Mouse (Mus musculus): Measurements from ENCODE around the gene Dmc1. TPM values are rescaled to one million over a fixed set of nuclear protein-coding genes. Genes with fewer than 3 reads are reported as not detected.

Gene Dmc1
- polyA plus RNA-seq, 1 experiment from 2014 or later: 3.8 TPM

- H3K4me1 ChIP-seq (ENCODE audit: control insufficient read depth, insufficient read depth, low read length): no peaks in the 10 kb centered on the region
- H3K4me2 ChIP-seq (replicated peaks; ENCODE audit: low read depth, low read length): no peak overlapping the region
- H3K27ac ChIP-seq (ENCODE audit: low read length): no peak overlapping the region
- H3K27me3 ChIP-seq (ENCODE audit: control insufficient read depth, insufficient read depth, low read length): no peaks in the 10 kb centered on the region
- no peaks in the 10 kb centered on the region for H3K9me3 ChIP-seq (ENCODE audit: control insufficient read depth, low read depth, low read length)
- no peak overlapping the region for H3K9ac ChIP-seq (replicated peaks; ENCODE audit: low read depth, low read length)
- WGBS: 86% methylated on average over 7 of the region's 7 CpGs
- no peak for ATAC-seq (ENCODE audit: insufficient number of reproducible peaks, insufficient read depth, low FRiP score, low read depth)
- no peaks in the 10 kb centered on the region for H3K36me3 ChIP-seq (ENCODE audit: control insufficient read depth, insufficient read depth, low read length)
- H3K4me3 ChIP-seq (ENCODE audit: low read depth, low read length): no peak overlapping the region
These were observed 13.5 kb upstream of the Dmc1 start for GRCm38 (mm10) chr15:79618456-79618855.

- Histone ChIP-seq H3K36me3 (ENCODE audit: control insufficient read depth, insufficient read depth, low read length) (no peaks in the 10 kb centered on the region), H3K27me3 (ENCODE audit: control insufficient read depth, insufficient read depth, low read length) (no peaks in the 10 kb centered on the region), H3K9ac (replicated peaks; ENCODE audit: low read depth, low read length) (no peak overlapping the region), H3K4me2 (replicated peaks; ENCODE audit: low read depth, low read length) (no peak overlapping the region), H3K4me3 (ENCODE audit: low read depth, low read length) (no peak overlapping the region), H3K9me3 (ENCODE audit: control insufficient read depth, low read depth, low read length) (no peaks in the 10 kb centered on the region), H3K27ac (ENCODE audit: low read length) (no peak overlapping the region), H3K4me1 (ENCODE audit: control insufficient read depth, insufficient read depth, low read length) (no peaks in the 10 kb centered on the region)
- no peak for ATAC-seq (ENCODE audit: insufficient number of reproducible peaks, insufficient read depth, low FRiP score, low read depth)
- 83% methylated on average over 11 of the region's 11 CpGs for whole genome bisulfite sequencing
These were observed 12.2 kb upstream of the Dmc1 start for GRCm38 (mm10) chr15:79617135-79617534.

DNA sequence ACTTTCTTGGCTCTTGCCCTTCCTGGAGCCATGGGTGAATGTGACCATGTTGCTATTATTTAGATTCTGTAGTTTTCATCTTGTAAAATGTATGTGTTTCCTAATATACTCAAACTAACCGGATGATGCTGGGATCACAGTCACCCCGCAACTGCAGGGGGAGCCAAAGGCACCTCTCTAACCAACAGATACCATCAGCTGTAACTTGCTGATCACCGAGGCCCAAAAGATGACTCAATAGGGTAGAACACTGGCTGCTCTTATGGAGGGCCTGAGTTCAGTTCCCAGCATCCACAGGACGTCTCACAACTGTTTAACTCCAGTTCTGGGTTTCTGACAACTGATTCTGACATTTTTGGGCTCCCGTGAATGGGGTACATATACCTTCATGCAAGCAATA lies 11.8 kb upstream of the Dmc1 start:
- no peak for ATAC-seq (ENCODE audit: insufficient number of reproducible peaks, insufficient read depth, low FRiP score, low read depth)
- H3K27ac ChIP-seq (ENCODE audit: low read length): no peak overlapping the region
- no peak overlapping the region for H3K4me3 ChIP-seq (ENCODE audit: low read depth, low read length)
- WGBS: 83% methylated on average over 5 of the region's 5 CpGs
- no peaks in the 10 kb centered on the region for H3K36me3 ChIP-seq (ENCODE audit: control insufficient read depth, insufficient read depth, low read length)
- no peaks in the 10 kb centered on the region for H3K9me3 ChIP-seq (ENCODE audit: control insufficient read depth, low read depth, low read length)
- H3K4me2 ChIP-seq (replicated peaks; ENCODE audit: low read depth, low read length): no peak overlapping the region
- no peaks in the 10 kb centered on the region for H3K27me3 ChIP-seq (ENCODE audit: control insufficient read depth, insufficient read depth, low read length)
- H3K9ac ChIP-seq (replicated peaks; ENCODE audit: low read depth, low read length): no peak overlapping the region
- no peaks in the 10 kb centered on the region for H3K4me1 ChIP-seq (ENCODE audit: control insufficient read depth, insufficient read depth, low read length)

- no peak for ATAC-seq (ENCODE audit: insufficient number of reproducible peaks, insufficient read depth, low FRiP score, low read depth)
- WGBS: 70% methylated on average over 7 of the region's 7 CpGs
- Histone ChIP-seq H3K4me1 (ENCODE audit: control insufficient read depth, insufficient read depth, low read length) (no peaks in the 10 kb centered on the region), H3K4me3 (ENCODE audit: low read depth, low read length) (no peak overlapping the region), H3K27ac (ENCODE audit: low read length) (no peak overlapping the region), H3K4me2 (replicated peaks; ENCODE audit: low read depth, low read length) (no peak overlapping the region), H3K9ac (replicated peaks; ENCODE audit: low read depth, low read length) (no peak overlapping the region), H3K36me3 (ENCODE audit: control insufficient read depth, insufficient read depth, low read length) (no peaks in the 10 kb centered on the region), H3K9me3 (ENCODE audit: control insufficient read depth, low read depth, low read length) (no peaks in the 10 kb centered on the region), H3K27me3 (ENCODE audit: control insufficient read depth, insufficient read depth, low read length) (no peaks in the 10 kb centered on the region)
These were observed 10.6 kb upstream of the Dmc1 start for GRCm38 (mm10) chr15:79615501-79615900.

DNA sequence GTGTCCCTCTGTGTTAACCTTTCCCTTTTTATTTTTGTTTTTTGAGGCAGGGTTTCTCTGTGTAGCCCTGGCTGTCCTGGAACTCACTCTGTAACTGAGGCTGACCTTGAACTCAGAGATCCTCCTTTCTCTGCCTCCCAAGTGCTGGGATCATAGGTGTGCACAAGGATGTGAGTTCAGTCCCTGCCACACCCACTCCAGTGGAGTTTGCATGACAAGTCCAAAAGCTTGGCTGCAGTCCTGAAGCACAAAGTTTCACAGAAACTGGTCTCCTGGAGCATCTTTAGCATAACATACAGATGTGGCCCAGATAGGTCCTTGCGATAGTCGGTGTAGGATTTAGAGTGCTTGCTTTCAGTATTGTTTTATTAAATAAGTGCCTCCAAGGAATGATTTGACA lies 4.3 kb upstream of the Dmc1 start:
- Histone ChIP-seq H3K4me1 (ENCODE audit: control insufficient read depth, insufficient read depth, low read length) (no peaks in the 10 kb centered on the region), H3K27me3 (ENCODE audit: control insufficient read depth, insufficient read depth, low read length) (no peaks in the 10 kb centered on the region), H3K4me2 (replicated peaks; ENCODE audit: low read depth, low read length) (no peak overlapping the region), H3K27ac (ENCODE audit: low read length) (no peak overlapping the region), H3K9ac (replicated peaks; ENCODE audit: low read depth, low read length) (no peak overlapping the region), H3K9me3 (ENCODE audit: control insufficient read depth, low read depth, low read length) (no peaks in the 10 kb centered on the region; the same call in 1 of the 2 replicates), H3K36me3 (ENCODE audit: control insufficient read depth, insufficient read depth, low read length) (no peaks in the 10 kb centered on the region), H3K4me3 (ENCODE audit: low read depth, low read length) (no peak overlapping the region)
- ATAC-seq (ENCODE audit: insufficient number of reproducible peaks, insufficient read depth, low FRiP score, low read depth): no peak
- 93% methylated on average over 2 of the region's 2 CpGs for WGBS

- H3K9me3 ChIP-seq (ENCODE audit: control insufficient read depth, low read depth, low read length): no peaks in the 10 kb centered on the region; the same call in 1 of the 2 replicates
- no peak for ATAC-seq (ENCODE audit: insufficient number of reproducible peaks, insufficient read depth, low FRiP score, low read depth)
- WGBS: 77% methylated on average over 7 of the region's 7 CpGs
- no peaks in the 10 kb centered on the region for H3K36me3 ChIP-seq (ENCODE audit: control insufficient read depth, insufficient read depth, low read length)
- no peak overlapping the region for H3K4me3 ChIP-seq (ENCODE audit: low read depth, low read length)
- H3K9ac ChIP-seq (replicated peaks; ENCODE audit: low read depth, low read length): no peak overlapping the region
- H3K27ac ChIP-seq (ENCODE audit: low read length): no peak overlapping the region
- H3K27me3 ChIP-seq (ENCODE audit: control insufficient read depth, insufficient read depth, low read length): no peaks in the 10 kb centered on the region
- no peaks in the 10 kb centered on the region for H3K4me1 ChIP-seq (ENCODE audit: control insufficient read depth, insufficient read depth, low read length)
- H3K4me2 ChIP-seq (replicated peaks; ENCODE audit: low read depth, low read length): no peak overlapping the region
These were observed 3.3 kb upstream of the Dmc1 start for GRCm38 (mm10) chr15:79608214-79608613.

GRCm38 (mm10) chr15:79607757-79608156 lies 2.8 kb upstream of the Dmc1 start:
- no peaks in the 10 kb centered on the region for H3K4me1 ChIP-seq (ENCODE audit: control insufficient read depth, insufficient read depth, low read length)
- WGBS: 48% methylated on average over 2 of the region's 2 CpGs

DNA sequence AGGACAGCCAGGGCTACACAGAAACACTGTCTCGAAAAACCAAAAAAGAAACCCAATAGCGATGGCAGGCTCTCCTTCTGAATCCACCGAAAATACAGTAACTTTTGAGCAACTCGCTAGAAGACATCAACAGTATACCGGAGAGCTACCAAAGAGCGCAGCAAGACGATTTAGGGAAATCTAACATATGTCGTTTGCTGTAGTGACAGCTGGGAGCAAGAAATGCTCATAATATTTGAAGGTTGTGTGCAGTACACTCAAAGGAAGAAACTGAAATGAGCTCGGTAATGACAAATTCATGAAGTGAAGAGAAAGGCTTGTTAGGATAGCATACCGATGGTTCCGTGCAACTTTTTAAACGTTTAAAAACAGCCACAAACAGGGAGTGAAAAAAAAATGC lies 1.3 kb upstream of the Dmc1 start:
- no peak for ATAC-seq (ENCODE audit: insufficient number of reproducible peaks, insufficient read depth, low FRiP score, low read depth)

More at GRCm38 (mm10) chr15:79607757-79608156, 2.8 kb upstream of the Dmc1 start:
- Histone ChIP-seq H3K4me3 (ENCODE audit: low read depth, low read length) (no peak overlapping the region), H3K9me3 (ENCODE audit: control insufficient read depth, low read depth, low read length) (no peaks in the 10 kb centered on the region; the same call in 1 of the 2 replicates), H3K4me2 (replicated peaks; ENCODE audit: low read depth, low read length) (no peak overlapping the region), H3K27ac (ENCODE audit: low read length) (no peak overlapping the region), H3K9ac (replicated peaks; ENCODE audit: low read depth, low read length) (no peak overlapping the region), H3K27me3 (ENCODE audit: control insufficient read depth, insufficient read depth, low read length) (no peaks in the 10 kb centered on the region), H3K36me3 (ENCODE audit: control insufficient read depth, insufficient read depth, low read length) (no peaks in the 10 kb centered on the region)
- no peak for ATAC-seq (ENCODE audit: insufficient number of reproducible peaks, insufficient read depth, low FRiP score, low read depth)

GRCm38 (mm10) chr15:79600176-79600575 lies 4.7 kb downstream of the Dmc1 start:
- ATAC-seq (ENCODE audit: insufficient number of reproducible peaks, insufficient read depth, low FRiP score, low read depth): no peak
- H3K36me3 ChIP-seq (ENCODE audit: control insufficient read depth, insufficient read depth, low read length): no peaks in the 10 kb centered on the region

More for the DNA sequence above, 1.3 kb upstream of the Dmc1 start:
- 82% methylated on average over 12 of the region's 12 CpGs for WGBS
- H3K4me3 ChIP-seq (ENCODE audit: low read depth, low read length): no peak overlapping the region
- H3K4me1 ChIP-seq (ENCODE audit: control insufficient read depth, insufficient read depth, low read length): no peaks in the 10 kb centered on the region
- no peak overlapping the region for H3K27ac ChIP-seq (ENCODE audit: low read length)
- H3K36me3 ChIP-seq (ENCODE audit: control insufficient read depth, insufficient read depth, low read length): no peaks in the 10 kb centered on the region
- H3K27me3 ChIP-seq (ENCODE audit: control insufficient read depth, insufficient read depth, low read length): no peaks in the 10 kb centered on the region
- H3K4me2 ChIP-seq (replicated peaks; ENCODE audit: low read depth, low read length): no peak overlapping the region
- no peak overlapping the region for H3K9ac ChIP-seq (replicated peaks; ENCODE audit: low read depth, low read length)
- H3K9me3 ChIP-seq (ENCODE audit: control insufficient read depth, low read depth, low read length): no peaks in the 10 kb centered on the region; the same call in 1 of the 2 replicates

More at GRCm38 (mm10) chr15:79600176-79600575, 4.7 kb downstream of the Dmc1 start:
- Histone ChIP-seq H3K9me3 (ENCODE audit: control insufficient read depth, low read depth, low read length) (no peaks in the 10 kb centered on the region), H3K27ac (ENCODE audit: low read length) (no peak overlapping the region), H3K27me3 (ENCODE audit: control insufficient read depth, insufficient read depth, low read length) (no peaks in the 10 kb centered on the region), H3K9ac (replicated peaks; ENCODE audit: low read depth, low read length) (no peak overlapping the region), H3K4me3 (ENCODE audit: low read depth, low read length) (no peak overlapping the region), H3K4me1 (ENCODE audit: control insufficient read depth, insufficient read depth, low read length) (no peaks in the 10 kb centered on the region), H3K4me2 (replicated peaks; ENCODE audit: low read depth, low read length) (no peak overlapping the region)
- WGBS: 90% methylated on average over 2 of the region's 2 CpGs

Data from stomach, embryonic 14.5 days (tissue).